Mouse (Mus musculus) heart, postnatal 10 days (tissue): ENCODE measurements around the gene Traf1. TPM values are rescaled to one million over a fixed set of nuclear protein-coding genes. Genes with fewer than 3 reads are reported as not detected.

ENCODE experiments used
- DNase-seq, 2 experiments: peaks; one replicate each; pipeline ENCODE4 v3.0.0; 2021
- intact Hi-C: fragments of 180-260 bp; cut with DNase I; formaldehyde crosslinking; loops from one replicate; pipeline ENCODE4 v1.15.1; 2025
- total RNA-seq, 2 experiments: library from RNA; stranded (reverse); gene quantifications; 2 replicates each; pipeline ENCODE4 v1.2.3; 2021

The Traf1 gene
- total RNA-seq, 2 experiments from 2014 or later, result 1.3 to 1.8 TPM

DNA sequence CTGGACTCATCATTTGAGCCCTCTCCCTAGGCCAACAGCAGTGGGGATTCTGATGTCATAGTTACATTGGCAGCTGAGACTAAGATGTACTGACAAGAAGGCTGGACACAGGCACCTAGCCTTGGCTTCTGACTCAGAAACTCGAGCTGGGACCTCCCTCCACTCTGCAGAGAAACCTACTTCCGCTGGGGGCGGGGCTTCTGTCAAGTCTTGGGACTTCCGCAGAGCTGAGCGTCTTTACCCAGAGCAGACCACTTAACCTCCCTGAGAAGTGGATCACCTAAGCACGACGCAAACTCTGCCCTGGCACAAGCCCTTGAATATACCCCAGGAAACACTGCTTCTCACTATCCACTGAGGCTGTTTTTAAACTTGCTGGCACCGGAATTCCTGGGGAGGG is 16.8 kb downstream of the Traf1 start:
- intact Hi-C loops, result no loop called here
- peak; percentile 69 to 73 for DNase-seq

DNA sequence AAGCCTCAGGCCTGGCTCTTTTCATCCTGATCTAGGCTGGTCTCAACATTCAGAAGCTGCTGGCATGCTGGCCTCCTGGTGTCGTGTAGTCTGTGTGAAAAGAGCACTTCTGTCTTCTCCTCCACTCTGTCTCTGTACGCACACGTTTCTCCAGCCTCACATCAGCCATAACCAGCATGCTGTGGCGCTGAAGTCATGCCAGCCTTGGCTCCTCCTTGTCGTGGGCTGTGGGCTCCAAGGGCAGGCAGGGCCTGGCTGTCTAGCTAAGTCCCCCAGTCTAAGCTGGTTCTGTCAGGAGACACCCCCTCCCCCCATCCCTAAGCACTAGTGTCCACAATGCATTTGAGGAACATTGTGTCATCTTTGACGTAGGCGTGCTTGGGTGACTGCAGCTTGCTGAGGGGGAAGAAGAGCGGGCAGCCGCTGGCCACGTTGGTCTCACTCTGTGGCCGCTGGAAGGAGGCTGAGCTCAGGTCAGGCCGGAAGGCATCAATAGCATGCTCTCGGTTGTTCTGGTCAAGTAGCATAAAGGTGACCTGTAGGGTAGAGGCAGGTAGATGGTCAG is 17.9 kb downstream of the Traf1 start:
- intact Hi-C loops, result no loop called here
- no peak for DNase-seq

DNA sequence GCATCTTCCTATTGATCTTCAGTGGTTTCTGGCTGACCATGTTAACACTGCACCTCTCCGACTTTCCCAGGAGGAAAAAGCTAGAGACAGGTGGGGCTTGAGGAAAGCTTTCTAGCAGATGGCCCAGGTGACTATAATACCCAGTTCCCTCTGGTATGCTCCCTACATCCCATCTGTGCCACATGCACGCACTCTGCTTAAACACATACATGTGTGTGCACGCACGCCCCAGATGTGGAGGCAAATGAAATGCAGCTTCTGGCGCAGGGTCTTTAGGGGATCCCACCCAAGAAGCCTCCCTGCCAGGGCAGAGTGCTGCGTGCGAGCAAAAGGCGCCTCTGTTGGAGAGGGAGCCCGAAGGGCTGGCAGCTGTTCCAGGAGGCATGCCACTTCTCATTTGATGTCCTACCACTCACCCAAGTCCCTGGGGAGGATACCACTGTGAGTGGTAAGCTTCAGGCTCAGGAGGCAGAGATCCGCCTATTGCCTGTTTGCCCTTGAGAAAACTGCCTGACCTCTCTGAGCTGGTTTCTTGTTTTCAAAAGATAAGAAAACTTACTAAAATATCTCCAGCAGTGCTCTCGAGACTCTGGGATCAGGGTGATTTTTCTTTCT is 20.4 kb downstream of the Traf1 start:
- intact Hi-C loops, result no loop called here
- no peak for DNase-seq

DNA sequence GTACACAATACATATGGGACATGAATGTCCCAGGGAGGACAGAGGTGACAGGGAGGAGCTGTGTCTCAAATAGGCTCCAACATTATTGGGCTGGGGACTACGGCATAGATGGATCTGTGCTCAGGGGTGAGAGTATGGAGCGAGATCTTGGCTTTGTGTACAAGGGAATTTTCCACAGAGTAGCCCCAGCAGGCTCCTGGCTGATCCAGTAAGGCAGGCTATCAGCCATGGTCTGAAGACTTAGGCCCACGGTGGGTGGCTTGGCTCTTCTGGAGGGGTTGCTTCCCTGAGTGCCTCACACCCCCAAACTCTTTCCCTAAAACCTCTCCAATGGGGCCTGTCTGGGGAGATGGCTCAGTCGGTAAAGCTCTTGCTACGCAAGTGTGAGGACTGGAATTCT is 21.3 kb downstream of the Traf1 start:
- DNase-seq, result no peak
- intact Hi-C loops, result no loop called here

DNA sequence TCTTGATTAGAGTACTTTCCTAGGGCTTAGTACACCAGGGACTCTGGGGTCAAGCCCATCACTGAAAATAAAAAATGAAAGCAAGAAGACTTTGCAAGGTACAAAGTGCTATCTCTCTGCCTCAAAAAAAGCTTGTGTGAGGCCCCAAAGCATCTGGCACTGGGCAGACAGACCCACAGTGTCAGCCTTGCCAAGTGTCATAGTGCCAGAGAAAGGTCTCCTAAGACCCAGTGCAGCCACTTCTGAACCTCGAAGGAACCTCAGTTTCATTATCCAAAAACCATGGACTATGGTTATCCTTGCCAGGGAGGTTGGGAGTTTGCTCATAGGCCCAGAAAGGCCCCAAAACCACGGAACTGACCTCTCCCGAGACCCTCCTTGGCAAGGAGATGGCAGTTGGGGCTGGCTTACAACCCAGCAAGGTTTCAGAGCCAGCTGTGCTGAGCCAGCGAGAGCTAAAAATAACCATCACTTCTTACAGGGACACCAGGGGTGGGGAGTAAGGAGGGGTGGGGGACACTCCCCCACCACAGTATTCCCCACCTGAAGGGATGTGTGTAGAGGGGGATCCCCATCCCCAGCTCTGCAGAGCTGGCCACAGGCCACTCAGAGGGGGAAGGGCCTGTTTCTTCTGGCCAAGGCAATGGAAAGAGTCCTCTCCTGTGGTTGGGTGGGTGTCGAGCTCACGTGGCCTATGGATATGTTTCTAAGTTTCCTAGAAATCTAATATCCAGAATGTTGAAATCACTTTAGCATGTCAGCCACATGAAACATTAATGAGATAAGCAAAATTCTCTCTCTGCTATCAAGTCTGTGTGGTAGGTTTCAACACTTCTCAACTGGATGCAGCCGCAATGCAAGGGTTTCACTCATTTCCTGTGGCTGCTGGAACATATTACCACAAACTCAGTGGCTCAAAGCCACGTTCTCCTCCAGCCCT is 23.0 kb downstream of the Traf1 start:
- DNase-seq, result peak; percentile 65 to 67
- intact Hi-C loops, result no loop called here

DNA sequence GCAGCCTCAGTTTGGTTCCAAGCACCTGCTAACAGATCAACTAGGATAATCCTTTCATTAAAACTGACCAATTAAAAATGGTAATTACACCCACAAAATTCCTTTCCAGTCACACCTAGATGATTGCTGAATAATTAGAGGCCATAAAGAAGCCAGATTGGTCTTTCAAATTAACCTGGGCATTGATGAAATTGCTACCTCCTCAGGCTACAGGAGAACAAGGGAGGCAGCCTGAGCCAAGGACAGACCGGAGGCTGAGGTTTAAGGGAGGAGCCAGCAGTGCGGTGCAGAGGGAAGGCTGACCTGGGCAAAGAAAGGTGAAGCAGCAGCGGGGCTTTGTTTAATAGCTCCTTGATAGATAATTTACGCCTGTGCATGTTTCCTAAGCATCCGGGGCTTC is 24.1 kb downstream of the Traf1 start:
- intact Hi-C loops, result no loop called here
- no peak for DNase-seq

DNA sequence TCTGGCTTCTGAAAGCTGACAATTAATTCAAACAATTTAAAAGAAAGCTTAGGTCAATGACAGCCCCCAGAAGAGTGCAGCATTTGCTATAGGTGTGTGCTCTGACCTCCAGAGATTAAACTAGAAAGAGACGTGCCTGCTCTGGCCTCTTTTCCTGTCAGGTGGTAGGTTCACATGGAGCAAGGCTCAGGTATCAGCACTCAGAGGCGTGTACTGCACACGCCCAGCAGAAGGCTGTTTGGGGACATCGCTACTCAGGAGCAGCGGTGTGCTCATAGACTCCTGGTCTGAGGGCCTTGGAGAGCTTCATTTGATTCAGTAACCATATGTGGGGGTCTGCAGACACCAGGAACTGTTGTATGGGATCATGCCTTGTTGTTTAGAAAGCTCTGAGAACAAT is 34.3 kb downstream of the Traf1 start:
- DNase-seq, result no peak
- intact Hi-C loops, result no loop called here

DNA sequence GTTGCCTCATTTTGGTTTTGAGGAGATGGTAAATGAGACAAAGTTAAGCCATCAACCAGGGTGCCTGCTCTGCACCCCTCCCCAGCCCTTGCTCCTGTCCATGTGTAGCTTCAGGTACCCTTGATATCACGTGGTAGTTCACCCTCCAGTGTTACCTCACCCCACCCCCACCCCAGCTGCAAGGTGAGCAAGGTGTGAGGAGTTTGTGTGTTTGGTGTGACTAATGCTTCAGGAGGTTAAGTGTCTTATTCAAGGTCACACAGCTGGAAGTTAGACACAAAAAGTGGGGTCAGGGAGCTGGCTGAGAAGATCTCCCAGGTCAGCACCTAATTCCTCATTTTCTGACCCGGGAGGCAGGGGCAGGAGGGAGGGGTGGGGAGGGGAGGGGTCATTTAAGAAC is 38.8 kb downstream of the Traf1 start:
- no peak for DNase-seq
- intact Hi-C loops, result no loop called here

DNA sequence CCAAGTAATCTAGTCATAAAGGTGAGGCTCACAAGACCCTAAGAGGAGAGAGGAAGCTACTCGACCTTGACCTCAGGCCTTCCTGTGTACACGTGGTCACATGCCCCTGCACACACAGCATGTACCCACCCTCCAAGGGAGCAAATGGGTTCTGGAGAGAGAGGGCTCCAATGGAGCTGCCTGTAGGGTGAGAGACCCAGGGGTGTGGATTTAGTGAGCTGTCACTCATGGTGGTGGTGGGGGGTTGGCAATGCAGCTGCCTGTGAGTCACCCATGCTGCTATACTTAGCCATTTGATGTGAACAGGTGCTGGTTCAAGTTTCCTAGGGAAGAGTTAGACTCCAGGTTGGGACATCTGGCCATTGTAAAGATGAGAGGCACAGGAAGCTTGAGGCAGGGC is 41.4 kb downstream of the Traf1 start:
- no peak for DNase-seq

DNA sequence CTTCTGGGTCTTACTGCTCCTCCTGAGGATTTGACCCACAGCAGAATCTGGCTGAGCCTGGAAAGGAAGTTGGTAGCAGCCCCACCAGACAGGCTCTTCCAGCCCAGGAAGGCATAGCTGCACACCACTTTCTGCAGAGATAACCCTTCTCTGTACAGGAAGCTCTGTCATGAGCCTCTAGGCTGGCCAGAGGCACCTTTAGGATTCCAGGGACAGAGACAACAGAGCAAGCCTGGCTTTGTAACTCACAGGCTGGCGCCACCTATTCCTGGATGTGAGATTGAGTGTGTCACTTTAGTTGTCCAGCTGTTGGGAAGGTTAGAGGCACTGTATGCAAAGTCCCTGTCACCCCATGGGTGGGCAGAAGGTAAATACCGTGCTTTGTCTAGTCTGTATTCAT is 46.5 kb downstream of the Traf1 start:
- DNase-seq, result no peak
- intact Hi-C loops, result no loop called here

More for the DNA sequence above, 41.4 kb downstream of the Traf1 start:
- intact Hi-C loops, result no loop called here

DNA sequence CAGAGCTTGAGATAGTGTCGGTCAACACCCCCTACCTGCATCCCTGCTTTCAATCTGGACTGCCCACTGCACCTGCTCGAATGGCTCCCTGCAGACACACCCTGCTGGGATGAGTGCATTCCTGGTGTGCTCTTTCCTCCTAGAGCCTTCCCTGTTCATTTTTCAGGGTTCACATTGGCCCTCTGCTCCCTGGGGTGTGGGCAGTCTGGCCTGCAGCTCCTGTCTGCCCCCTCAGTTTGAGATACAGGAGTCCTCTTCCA is 46.8 kb downstream of the Traf1 start:
- no peak for DNase-seq
- intact Hi-C loops, result no loop called here

DNA sequence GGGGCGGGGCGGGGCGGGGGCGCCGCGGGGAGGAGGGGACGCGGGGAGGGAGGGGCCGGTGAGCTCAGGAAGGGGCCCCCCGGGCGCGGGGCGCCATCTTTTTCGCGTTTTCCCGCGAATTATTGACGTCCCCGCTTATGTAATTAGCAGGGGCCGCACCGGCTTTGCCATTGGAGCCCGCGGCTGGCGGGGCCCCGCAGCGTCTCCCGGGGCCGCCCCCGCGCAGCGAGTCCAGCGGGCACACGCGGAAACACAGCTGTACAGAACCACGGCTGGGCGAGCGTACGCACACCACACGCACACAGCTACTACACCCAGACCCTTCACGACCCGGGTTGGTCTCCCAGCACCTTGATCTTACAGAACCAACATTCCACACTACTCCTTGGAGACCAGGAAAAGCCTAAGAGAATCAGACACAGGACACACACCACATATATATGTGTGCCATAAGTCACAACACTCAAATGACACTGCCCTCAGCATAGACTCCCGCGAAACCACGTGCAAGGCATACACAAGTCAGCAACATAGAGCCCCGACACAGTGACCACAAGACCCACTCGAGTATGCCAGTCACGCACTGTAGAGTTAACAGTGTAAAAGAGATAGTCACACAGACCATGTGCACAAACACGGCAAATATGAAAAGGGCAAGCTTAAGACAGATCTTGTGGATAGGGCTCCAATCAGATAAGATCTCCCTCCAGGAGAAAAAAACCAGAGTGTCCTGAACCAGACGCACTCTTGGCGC is 47.3 kb downstream of the Traf1 start:
- intact Hi-C loops, result no loop called here

DNA sequence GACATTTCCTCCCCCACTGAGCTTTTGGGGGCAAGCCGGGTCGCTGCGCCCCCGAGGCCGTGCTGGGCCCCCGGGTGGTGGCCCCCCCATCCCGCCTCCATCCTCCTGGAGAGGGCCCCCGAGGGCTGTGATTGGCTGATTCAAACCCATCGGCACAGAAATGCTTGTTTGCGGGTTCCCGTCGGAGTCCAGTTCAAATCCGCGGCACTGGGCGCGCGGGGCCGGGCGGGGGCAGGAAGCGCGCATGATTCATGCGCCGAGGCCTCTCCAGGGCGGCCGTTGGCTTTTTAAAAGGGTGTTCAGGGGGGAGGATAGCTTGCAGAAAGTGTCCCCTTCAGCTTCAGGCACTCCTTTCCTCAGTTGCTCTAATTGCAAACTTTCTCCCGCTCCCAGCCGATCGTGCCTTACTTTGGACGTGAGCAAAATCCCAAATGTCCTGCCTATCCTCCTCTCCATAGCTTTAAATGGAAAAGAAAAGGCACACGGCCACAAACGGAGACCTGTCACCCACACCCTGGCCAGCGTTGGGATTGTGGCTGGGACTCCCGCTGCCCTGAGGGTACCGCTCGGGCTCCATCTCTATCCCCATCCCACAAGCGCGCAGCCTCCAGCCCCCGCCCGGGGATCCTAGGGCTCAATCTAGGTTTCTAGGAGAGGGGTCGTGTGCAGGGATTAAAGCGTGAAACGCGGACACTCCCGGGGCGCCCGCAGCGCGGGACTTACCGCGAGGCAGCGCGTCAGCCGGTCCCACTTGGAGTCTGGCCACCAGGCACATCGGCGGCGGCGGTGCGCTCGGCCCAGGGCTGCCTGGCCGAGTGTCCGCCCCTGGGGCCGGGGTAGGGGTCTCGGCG is 48.1 kb downstream of the Traf1 start, which contains the start of gene Phf19:
Phf19 (minus strand) TSS at position 809 of the 851 bp plus-strand sequence.
- peak; percentile 54 to 66 for DNase-seq
- intact Hi-C loops, result no loop called here

More for the DNA sequence above, 47.3 kb downstream of the Traf1 start:
- DNase-seq, result peak; percentile 44 to 52

DNA sequence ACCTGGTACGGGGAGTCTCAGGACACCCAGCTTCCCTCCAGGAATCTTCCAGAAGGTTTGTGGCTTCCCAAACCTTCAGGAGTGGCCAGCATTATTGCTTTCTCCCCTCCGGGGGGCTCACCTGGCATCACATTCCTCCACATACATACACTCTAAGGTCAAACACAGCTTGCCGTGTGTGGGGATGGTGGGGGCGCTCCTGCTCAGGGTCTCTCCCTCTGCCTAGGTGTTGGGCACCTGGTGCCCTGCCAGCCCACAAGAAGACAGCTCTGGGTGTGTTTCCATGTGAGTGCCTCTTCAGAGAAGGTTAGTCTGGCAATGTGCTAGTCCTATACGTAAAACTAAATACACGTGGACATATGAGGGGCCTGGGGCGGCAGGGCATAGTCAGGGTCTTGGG is 49.0 kb downstream of the Traf1 start:
- intact Hi-C loops, result no loop called here

DNA sequence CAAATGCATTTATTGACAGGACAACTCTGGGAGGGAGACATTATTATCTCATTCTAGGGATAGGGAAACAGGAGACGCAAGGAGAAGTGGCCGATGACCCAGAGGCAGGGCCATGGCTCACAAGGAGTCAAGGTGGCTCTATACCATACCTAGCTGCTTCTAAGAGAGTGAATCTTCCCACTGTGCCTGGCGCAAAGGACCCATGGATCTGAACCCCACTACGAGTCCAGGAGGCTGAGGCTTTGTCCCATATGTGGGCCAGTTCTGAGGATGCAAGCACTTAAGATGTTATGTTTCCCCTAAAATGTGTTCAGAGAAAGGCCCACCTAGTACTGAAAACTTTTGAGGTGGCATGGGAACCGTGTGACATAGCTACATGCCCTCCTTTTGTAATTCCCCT is 49.7 kb downstream of the Traf1 start:
- no peak for DNase-seq
- intact Hi-C loops, result no loop called here

More for the DNA sequence above, 49.0 kb downstream of the Traf1 start:
- DNase-seq, result no peak

DNA sequence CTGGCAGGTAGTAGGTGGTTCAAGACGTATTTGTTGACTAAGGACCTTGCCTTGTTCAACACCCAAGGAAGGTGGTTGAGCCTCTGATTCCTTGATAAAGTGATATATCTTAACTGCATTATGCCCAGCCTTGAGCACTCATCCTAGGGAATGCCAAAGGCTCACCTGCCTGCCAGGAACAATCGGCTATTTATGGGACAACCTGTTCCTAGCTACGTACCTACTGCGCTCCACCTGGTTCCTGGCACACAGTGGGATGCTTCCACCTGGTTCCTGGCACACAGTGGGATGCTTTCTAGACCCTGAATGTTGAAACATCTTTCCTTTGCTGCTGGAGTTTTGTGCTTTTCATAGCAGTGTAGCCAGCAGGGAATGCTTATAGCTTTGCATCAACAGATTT is 51.9 kb downstream of the Traf1 start:
- intact Hi-C loops, result no loop called here
- no peak for DNase-seq

DNA sequence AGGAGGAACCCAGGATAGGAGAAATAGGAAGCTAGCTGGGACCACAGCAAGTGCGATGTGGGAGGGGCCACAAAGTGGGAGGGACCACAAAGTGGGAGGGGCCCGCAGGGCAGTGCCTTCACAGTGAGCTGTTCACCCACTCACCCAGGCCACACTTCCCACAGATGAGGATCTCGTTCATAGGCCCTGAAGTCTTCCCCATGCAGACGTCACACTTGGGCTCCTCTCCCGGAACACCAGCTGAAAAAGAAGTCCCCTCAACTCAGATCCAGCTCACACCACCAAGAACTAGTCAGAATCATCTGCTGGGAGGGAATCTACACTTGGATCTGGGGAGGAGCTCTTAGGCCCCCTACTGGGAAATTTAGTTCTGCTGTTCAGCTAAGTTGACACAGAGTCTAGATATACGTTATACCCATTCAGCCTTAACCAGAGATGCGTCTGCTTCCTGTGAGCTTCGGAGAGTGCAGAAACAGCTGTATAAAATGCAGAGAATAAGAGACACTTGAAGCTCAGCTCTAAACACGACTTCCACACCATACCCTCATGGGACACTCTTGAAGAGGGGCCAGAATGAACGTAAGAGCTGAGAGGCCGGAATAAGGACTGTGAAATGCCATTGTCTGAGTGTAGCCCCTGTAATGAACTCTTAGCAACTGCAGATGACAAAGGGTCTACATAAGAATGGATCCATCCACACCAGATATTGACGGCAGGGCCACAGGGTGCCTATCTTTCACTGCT is 54.5 kb downstream of the Traf1 start:
- intact Hi-C loops, result no loop called here
- peak; percentile 75 to 80 for DNase-seq

DNA sequence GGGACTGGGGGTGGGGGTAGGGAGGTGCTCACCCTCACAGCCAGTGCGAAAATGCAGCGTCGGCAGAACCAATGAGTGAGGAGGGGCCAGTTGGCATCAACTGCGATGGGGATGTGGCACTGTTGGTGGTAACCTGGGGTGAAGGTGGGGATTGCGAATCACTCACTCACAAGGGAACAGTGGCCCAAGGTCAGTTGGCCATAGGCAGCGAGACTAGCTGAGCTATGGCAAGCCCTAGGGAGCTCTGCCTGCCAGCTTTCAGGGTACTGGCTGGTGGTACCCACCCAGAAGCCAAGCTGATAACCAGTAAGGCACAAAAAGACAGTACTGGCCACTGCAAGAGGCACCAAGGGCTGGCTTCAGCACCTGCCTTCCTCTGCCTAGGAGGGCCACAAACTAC is 55.1 kb downstream of the Traf1 start:
- intact Hi-C loops, result no loop called here
- no peak for DNase-seq

DNA sequence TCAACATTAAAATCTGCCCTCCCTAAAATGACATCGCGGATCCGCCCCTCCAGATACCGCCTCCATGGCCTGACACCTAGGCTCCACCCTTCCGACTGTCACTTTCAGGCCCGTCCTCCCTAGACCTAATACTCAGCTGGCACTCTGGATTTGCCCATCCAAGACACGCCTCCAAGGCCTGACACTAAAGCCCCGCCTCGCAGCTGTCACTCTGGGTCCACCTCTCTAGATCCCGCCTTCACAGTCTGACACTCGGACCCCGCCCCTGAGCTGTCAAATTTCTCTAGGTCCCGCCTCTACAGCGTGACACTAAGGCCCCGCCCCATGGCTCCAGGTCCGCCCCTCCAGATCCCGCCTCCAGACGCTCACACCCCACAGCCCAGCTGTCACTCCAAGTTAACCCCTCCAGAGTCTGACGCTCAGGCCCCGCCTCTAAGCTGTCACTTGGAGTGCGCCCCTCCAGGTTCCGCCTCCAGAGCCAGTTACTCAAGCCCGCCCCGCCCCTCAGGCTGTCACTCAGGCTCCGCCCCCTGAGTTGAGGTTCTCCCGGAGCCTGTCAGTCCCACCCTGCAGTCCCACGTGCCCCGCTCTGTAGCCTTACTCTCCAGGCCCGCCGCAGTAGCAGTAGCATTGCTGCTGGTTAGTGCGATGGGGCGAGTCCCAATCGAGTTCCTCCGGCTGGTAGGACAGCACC is 56.6 kb downstream of the Traf1 start:
- intact Hi-C loops, result loop anchor here (2.0 to 5.0 kb wide), 2 partner anchors 30 to 62 kb away; partner anchors contain the start of genes Cutal and Psmd5

More for the DNA sequence above, 56.6 kb downstream of the Traf1 start:
- peak; percentile 99 for DNase-seq
